Mouse (Mus musculus) 3134 (cell line): ENCODE data around the gene Mest.

Source experiments
- DNase-seq: peaks from one replicate; pipeline ENCODE4 v3.0.0-alpha.2; 2011; ENCODE audit warnings: low spot score; ENCODE audit not compliant: insufficient read length; ENCODE audit errors: extremely low read depth

Mest gene

GRCm38 (mm10) chr6:30703977-30704602 lies 19.3 kb upstream of the Mest start:
- DNase-seq = no peak

- no peak for DNase-seq
Measured at GRCm38 (mm10) chr6:30709115-30709514, 14.2 kb upstream of the Mest start.

GRCm38 (mm10) chr6:30710371-30711364 lies 12.7 kb upstream of the Mest start:
- no peak for DNase-seq

- no peak for DNase-seq
Measured at GRCm38 (mm10) chr6:30711365-30711763, 12.0 kb upstream of the Mest start.

GRCm38 (mm10) chr6:30712484-30712883 lies 10.9 kb upstream of the Mest start:
- no peak for DNase-seq

- no peak for DNase-seq
Measured at GRCm38 (mm10) chr6:30713455-30713854, 9.9 kb upstream of the Mest start.

- DNase-seq = no peak
Measured at GRCm38 (mm10) chr6:30713896-30714295, 9.5 kb upstream of the Mest start.

GRCm38 (mm10) chr6:30714891-30715471 lies 8.4 kb upstream of the Mest start:
- DNase-seq = no peak

GRCm38 (mm10) chr6:30716796-30717195 lies 6.6 kb upstream of the Mest start:
- DNase-seq = no peak

- DNase-seq = no peak
Measured at GRCm38 (mm10) chr6:30722385-30723164, 772 bp upstream of the Mest start.

- no peak for DNase-seq
Measured at GRCm38 (mm10) chr6:30730301-30730971, 7.1 kb downstream of the Mest start.

GRCm38 (mm10) chr6:30732571-30733130 lies 9.3 kb downstream of the Mest start:
- no peak for DNase-seq

- DNase-seq = no peak
Measured at GRCm38 (mm10) chr6:30734465-30734864, 11.1 kb downstream of the Mest start.

GRCm38 (mm10) chr6:30734988-30735727 lies 11.8 kb downstream of the Mest start:
- no peak for DNase-seq

- DNase-seq = no peak
Measured at GRCm38 (mm10) chr6:30735728-30736371, 12.5 kb downstream of the Mest start.

- no peak for DNase-seq
Measured at GRCm38 (mm10) chr6:30736372-30736762, 13.0 kb downstream of the Mest start.

GRCm38 (mm10) chr6:30736864-30737547 lies 13.7 kb downstream of the Mest start:
- DNase-seq = no peak
